Mouse (Mus musculus) olfactory bulb, adult 2 months (tissue): ENCODE data around the gene Ubash3b.

Experiments used
- CTCF ChIP-seq: fragments of 200-500 bp; IDR thresholded peaks from 2 replicates; pipeline ENCODE4 v1.5.1; 2012; ENCODE audit warnings: low read depth, mild to moderate bottlenecking, low read length, moderate library complexity; ENCODE audit not compliant: insufficient read depth
- POLR2A ChIP-seq: fragments of 200-500 bp; IDR thresholded peaks from 2 replicates; pipeline ENCODE4 v1.6.1; 2012; ENCODE audit warnings: mild to moderate bottlenecking, low read depth, low read length, moderate library complexity; ENCODE audit not compliant: insufficient read depth

GRCm38 (mm10) chr9:41079428-41080155 is 81.9 kb downstream of the Ubash3b start:
- TF ChIP-seq CTCF (no peak), POLR2A (no peak)
